Mouse (Mus musculus) megakaryocyte-erythroid progenitor cell, adult 5-6 weeks (primary cell): Measurements from ENCODE around the gene Tssc4. TPM values are rescaled to one million over a fixed set of nuclear protein-coding genes. Genes with fewer than 3 reads are reported as not detected.

Experiments used
- ATAC-seq: replicated peaks from 2 replicates; pipeline ENCODE4 v1.8.0; 2016; ENCODE audit warnings: mild to moderate bottlenecking, inconsistent platforms; ENCODE audit not compliant: severe bottlenecking, poor library complexity, low FRiP score, low TSS enrichment
- total RNA-seq, 2 experiments: library from RNA; stranded (forward) in 1 of 2; stranded (reverse) in 1 of 2; fragments of 200-1000, 215-1000 nt in 1 of 2; fragments of >200 nt in 1 of 2; fragmentation: Nextera tagmentation in 1 of 2; gene quantifications; 2 replicates each; pipeline ENCODE4 v1.2.3; 2014 to 2017

Gene Tssc4
- 36.9 and 58.7 TPM in 2 replicates for total RNA-seq (2014; fragmentation: Nextera tagmentation)
- 15.5 and 37.8 TPM in 2 replicates for total RNA-seq (2017)

GRCm38 (mm10) chr7:143068882-143069591, at the start of gene Tssc4:
TSS of gene Tssc4 (plus strand) at chr7:143069249.
- ATAC-seq = peak; percentile 81

GRCm38 (mm10) chr7:143020040-143020439, 49.0 kb upstream of the Tssc4 start:
- no peak for ATAC-seq

DNA sequence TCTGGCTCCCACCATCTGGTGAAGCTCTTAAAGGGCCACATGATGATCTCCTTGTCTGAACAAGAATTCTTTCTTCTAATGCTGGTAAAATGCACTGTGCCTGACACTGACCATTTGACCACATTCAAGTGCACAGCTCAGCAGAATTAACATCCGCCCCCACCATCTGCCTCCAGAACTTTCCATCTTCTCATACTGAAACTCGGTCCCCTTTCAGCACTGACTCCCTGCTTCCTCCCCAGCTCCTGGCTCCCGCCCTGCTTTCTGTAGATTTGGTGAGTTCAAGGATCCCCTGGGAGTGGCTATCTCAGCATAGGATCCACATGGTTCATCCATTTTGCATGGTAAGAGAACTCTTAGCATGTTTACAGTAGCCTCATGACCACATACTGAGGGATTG, 48.3 kb upstream of the Tssc4 start:
- ATAC-seq = no peak

DNA sequence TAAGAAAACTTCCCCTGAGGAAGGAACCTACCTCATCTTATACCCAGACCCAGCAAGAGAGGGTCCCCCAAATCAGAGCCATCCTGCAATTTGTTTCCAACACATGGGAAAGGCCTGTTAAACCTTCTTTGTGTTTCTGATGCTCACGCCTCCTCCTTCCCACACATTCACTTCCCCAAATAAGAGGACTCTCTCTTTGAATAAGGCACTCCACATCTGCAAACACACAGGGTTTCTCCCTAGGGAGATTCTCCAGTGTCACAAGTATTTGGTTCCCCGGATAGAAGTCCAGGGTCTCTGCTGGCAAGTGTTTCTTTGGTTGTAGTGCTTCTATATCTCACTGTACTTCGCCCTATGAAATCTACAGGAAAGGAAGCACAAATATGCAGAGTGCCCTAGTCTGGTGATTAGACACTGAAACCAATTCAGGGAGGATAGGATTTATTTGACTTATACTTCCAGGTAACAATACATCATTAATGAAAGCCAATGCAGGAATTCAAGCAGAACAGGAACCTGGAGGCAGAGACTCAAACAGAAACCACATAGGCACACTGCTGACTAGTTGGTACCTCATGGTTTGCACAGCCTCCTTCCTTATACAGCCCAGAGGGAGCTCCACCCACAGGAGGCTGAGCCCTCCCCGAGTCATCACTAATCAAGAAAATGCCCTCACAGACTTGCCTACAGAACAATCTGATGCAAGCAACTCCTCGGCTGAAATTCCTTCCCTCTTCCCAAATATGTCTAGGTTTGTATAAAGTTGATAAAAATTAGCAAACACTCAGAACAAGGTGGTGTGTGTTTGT, 47.5 kb upstream of the Tssc4 start:
- ATAC-seq = peak; percentile 74

GRCm38 (mm10) chr7:143023499-143023898, 45.5 kb upstream of the Tssc4 start:
- ATAC-seq = no peak

DNA sequence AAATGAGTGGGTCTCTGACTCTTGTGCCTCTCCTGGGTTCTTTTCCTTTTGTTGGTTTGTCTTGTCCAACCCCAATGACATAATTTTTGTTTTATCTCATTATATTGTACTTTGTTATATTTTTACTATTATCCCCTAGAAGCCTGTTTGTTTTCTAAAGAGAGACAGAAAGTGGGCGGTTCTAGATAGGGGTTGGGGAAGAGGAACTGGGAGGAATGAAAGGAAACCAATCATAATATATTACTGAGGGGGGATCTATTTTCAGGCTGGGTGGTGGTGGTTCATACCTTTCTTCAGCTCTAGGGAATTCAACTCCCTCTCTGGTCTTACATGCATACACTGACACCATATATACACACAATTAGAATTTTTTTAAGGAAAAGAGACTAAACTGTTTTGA, 44.8 kb upstream of the Tssc4 start:
- ATAC-seq = no peak

DNA sequence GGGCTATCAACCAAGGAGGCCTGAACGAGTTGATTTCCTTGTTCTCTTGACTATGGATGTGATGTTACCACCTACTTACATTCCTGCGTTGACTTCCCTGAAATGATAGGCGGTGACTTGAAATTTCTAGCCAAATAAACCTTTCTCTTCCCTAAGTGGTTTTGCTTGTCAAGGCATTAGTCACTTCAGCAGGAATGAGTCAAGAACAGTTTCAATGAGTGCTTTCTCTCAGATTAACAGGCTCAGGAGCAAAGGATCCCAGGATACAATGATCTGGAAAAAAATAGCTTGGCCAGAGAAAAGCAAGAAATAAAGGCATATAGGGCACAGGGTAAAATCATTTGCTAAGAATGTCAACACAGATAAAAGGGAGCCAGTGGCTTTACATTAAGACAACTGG, 43.6 kb upstream of the Tssc4 start:
- ATAC-seq = no peak

DNA sequence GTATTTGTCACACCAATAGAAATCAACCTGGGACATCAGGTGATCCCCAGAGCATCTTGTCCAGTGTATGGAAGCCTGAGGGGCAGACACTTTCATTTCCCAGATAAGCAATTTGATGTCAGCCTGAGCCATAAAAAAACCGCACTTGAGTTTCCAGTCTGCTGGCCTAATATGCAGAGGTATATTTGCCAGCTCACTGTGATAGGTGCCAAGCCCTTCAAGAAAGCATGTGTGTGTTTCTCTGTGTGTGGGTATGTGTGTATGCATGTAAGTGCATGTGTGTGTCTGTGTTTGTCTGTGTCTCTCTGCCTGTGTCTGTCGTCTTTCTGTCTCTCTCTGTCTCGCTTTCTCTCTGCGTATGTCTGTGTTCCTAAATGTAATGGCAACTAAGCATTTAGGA, 41.9 kb upstream of the Tssc4 start:
- ATAC-seq = no peak

DNA sequence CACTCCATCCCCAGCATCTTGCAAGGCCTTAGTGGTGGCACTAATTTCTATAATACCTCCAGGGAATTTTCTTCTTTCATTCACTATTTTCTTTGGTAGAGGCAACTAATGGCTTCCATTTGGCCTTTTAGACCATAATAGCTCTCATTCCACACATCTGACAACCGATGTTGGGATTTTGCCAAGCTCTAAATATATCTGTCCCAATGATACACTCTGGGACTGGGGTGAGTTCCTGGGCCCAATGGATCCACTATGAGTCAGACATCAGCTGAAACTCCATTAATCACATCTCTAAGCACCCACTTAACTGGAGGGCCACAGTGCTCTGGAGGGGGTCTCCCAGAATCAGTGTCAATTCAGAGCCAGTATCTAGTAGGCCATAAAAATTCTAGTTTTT, 37.2 kb upstream of the Tssc4 start:
- ATAC-seq = no peak

DNA sequence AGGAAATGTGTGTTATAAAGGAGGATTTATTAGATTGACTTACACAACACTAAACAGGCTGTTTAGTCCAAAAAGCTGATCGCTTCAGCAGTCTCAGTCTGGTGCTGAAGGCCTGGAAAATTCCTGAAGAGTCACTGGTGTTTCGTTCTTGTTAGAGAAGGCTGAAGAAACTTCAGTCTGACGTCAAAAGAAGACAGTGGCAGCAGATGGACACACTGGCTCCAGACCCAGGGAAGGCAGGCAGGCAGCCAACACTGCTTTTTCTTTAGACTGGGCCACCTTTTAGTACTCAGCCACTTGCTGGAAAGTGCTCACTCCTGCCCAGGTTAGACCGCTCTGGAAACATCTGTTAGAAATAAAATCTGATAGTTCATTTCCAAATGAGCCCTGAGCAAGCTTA, 35.5 kb upstream of the Tssc4 start:
- ATAC-seq = no peak

GRCm38 (mm10) chr7:143034112-143034511, 34.9 kb upstream of the Tssc4 start:
- ATAC-seq = no peak

DNA sequence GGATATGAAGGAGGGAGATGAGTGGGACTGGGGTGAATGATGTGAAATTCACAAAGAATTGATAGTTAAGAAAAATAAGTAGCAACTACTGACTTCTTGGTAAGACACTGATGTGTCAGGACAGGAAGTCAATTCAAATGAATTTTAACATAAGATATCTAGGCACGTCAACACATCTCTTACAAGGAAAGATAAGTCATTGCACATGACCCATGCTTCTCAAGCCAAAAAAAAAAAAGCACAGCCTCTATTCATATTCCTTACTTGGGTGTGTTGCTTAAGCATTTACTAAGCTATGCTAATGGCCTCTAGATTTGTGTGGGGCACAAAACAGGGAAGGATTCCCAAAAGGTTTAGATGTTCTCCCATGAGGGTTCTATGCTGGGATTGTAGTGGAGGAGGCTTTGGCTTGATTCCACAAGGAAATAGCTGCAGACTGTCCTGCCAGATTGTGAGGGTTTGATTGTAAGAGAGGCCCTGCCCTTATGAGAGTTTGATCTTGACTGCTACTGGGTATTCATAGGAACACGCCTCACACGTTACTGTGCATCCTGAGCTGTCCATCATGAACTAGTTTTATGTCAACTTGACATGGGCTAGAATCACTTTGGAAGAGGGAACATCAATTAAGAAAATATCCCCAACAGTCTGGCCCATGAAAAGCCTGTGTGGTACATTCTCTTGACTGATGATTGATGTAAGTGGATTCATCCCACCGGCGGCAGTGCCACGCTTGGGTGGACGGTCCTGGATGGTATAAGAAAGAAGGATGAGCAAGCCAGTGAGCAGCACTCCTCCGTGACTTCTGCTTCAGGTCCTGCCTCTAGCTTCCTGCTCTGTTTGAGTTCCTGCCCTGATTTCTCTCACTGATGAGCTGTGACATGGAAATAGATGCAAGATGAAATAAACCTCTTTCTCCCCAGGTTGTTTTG, 34.3 kb upstream of the Tssc4 start:
- ATAC-seq = no peak

- ATAC-seq = no peak
Measured at GRCm38 (mm10) chr7:143036787-143037186, 32.3 kb upstream of the Tssc4 start.

DNA sequence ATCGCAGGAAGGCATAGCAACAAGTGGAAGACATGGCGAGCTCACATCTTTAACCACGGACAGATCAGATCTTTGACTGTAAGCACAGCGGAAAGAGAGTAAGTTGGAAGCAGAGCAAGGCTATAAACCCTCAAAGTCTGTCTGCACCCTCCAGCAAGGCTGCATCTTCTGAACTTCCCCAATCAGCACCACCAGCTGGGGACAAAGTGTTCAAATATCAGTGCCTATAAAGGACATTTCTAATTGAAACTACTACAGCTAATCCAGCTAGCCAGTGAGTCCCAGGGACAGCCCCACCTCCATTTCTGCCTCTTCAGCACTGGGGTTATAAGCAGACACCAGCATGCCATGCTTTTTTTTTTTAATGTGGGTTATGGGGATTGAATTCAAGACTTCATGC, 31.7 kb upstream of the Tssc4 start:
- ATAC-seq = no peak

- peak; percentile 21 for ATAC-seq
Measured at GRCm38 (mm10) chr7:143038174-143038931, 30.7 kb upstream of the Tssc4 start.

DNA sequence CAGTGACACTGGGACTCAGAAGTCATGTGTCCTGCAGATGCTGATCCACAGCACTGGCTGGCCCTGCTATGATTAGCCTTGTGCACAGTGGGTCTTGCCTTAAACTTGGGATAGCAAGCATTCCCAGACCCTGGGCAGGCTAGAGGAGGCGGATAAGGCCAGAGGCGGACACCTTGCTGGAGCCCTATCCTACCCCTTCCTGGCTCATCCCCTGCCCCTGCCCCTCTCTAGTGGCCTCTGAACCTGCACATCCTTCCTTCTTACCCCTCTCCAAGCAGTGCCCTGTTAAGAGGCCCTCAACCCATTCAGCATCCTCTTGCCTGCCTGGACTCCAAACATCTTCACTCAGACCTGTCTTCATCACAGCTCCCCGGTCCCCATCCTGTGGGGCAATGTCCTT, 28.5 kb upstream of the Tssc4 start:
- no peak for ATAC-seq

DNA sequence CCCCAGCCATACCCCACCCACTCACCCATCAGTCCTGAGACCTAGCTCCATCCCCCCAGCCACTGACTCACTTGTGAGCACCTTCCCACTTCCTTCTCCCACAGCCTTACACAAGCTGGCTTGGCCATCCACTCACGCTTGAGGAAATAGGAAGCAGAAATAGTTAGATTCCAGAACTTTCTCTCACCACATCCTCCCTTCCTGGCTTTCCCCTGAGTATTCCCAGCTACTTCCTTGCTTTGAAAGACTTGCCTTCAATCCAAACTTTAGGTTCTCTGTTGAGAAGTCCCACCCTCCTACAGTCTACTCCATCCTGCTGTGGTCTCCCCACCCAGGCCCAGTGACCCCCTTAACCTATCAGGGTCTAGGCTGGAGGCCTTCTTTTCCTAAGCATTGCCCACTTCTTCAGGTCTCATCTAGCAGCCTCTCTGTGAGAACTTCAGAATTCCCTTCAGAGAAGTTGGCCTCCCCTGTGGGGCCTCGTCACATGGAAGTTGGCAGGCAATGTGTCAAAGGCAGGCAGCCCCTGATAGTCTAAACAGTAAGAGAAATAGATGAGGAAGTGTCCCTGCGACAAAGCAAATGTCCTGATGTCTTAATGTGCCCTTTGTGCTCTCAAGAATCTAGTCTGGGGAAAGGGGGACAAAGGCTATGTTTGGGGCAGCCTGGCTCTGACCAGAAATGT, 27.8 kb upstream of the Tssc4 start:
- no peak for ATAC-seq

DNA sequence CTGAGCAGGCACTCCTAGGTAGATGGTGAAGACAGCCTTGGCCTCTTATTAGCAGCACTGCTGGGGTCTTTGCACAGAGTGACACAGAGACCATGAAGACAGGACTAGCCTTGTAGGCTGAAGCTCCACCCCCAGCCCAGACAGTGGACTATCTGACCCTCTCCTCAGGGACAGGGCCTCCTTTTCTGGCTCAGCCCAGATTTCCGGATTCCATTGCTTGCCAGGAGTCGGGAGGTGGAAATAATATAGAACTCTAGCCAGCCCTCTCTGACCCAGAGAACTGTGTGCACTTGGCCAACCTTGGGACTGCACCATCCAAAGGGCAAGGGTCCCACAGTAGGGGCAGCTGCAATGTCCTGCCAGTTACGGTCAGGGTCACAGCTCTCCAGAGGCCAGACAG, 27.0 kb upstream of the Tssc4 start:
- no peak for ATAC-seq

DNA sequence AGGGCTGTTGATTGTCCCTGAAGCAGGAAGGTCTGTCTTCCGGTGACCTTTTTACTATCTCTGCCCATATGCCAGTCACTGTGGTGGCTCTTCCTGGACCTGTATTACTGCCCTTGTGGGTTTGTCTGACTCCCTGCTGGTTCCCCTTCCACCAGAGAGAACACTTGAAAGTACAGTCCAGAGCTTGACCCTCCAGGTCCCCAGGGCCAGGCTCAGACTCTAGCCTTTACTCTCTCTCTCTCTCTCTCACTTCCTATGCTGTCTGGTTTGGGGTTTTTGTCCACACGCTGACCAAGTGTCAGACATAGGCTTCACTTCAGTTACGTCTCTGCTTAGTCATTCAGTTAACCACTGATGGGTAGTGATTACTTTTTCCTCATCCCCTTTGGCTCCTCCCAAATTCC, 26.1 kb upstream of the Tssc4 start:
- ATAC-seq = peak; percentile 11; the same call in 1 of the 2 replicates
